Mouse (Mus musculus) lung, embryonic 14.5 days (tissue): ENCODE measurements around the gene Zfp184. TPM values are rescaled to one million over a fixed set of nuclear protein-coding genes. Genes with fewer than 3 reads are reported as not detected.

Source experiments
- ATAC-seq: fragments of 200-750 bp; cut with Nextera tagmentation; 2 replicates; pipeline ENCODE4 v1.8.0; 2017; ENCODE audit warnings: mild to moderate bottlenecking, moderate TSS enrichment, moderate library complexity; ENCODE audit not compliant: insufficient read depth
- DNase-seq: peaks from one replicate; pipeline ENCODE4 v3.0.0-alpha.2; 2015
- H3K27ac ChIP-seq: fragments of 300-500 bp; sonication (generic); 2 replicates; pipeline ENCODE4 v1.5.1; 2014; ENCODE audit warnings: low read depth, mild to moderate bottlenecking, moderate library complexity
- H3K27me3 ChIP-seq: fragments of 300-500 bp; sonication (generic); 2 replicates; pipeline ENCODE4 v1.6.1; 2014; ENCODE audit warnings: low read length, control low read depth; ENCODE audit not compliant: insufficient read depth
- H3K36me3 ChIP-seq: fragments of 300-500 bp; sonication (generic); 2 replicates; pipeline ENCODE4 v1.6.1; 2014; ENCODE audit warnings: control low read depth; ENCODE audit not compliant: insufficient read depth
- H3K4me1 ChIP-seq: fragments of 300-500 bp; sonication (generic); 2 replicates; pipeline ENCODE4 v1.6.1; 2014; ENCODE audit warnings: antibody characterized with exemption, control low read depth; ENCODE audit not compliant: insufficient read depth
- H3K4me2 ChIP-seq: fragments of 300-500 bp; sonication (generic); 2 replicates; pipeline ENCODE4 v1.6.1; 2014; ENCODE audit warnings: mild to moderate bottlenecking
- H3K4me3 ChIP-seq: fragments of 300-500 bp; sonication (generic); 2 replicates; pipeline ENCODE4 v1.5.1; 2014; ENCODE audit warnings: low read depth, low read length
- H3K9ac ChIP-seq: fragments of 300-500 bp; sonication (generic); 2 replicates; pipeline ENCODE4 v1.6.1; 2014
- H3K9me3 ChIP-seq: fragments of 300-500 bp; sonication (generic); 2 replicates; pipeline ENCODE4 v1.6.1; 2016; ENCODE audit warnings: low read depth, low read length, control low read depth
- CTCF ChIP-seq: IDR thresholded peaks from 2 replicates; pipeline ENCODE4 v1.5.1; 2016; ENCODE audit warnings: antibody characterized with exemption, low read depth
- WGBS: fragments of 180-500 bp; shearing (Covaris S2); extraction: QIAGEN DNeasy Blood & Tissue Kit; methylation state at CpG from one replicate; pipeline ENCODE4 v1.1.7; 2014; 5-methylcytosine and 5-hydroxymethylcytosine counted together
- polyA plus RNA-seq: library from polyadenylated mRNA; unstranded; fragments of >200 nt; fragmentation: Nextera tagmentation; extraction: Ambion mirVana; gene quantifications from 2 replicates; pipeline ENCODE4 v1.2.1, GENCODE M21; 2014

Gene Zfp184
- polyA plus RNA-seq, 1 experiment from 2014 or later, result 16.0 TPM

DNA sequence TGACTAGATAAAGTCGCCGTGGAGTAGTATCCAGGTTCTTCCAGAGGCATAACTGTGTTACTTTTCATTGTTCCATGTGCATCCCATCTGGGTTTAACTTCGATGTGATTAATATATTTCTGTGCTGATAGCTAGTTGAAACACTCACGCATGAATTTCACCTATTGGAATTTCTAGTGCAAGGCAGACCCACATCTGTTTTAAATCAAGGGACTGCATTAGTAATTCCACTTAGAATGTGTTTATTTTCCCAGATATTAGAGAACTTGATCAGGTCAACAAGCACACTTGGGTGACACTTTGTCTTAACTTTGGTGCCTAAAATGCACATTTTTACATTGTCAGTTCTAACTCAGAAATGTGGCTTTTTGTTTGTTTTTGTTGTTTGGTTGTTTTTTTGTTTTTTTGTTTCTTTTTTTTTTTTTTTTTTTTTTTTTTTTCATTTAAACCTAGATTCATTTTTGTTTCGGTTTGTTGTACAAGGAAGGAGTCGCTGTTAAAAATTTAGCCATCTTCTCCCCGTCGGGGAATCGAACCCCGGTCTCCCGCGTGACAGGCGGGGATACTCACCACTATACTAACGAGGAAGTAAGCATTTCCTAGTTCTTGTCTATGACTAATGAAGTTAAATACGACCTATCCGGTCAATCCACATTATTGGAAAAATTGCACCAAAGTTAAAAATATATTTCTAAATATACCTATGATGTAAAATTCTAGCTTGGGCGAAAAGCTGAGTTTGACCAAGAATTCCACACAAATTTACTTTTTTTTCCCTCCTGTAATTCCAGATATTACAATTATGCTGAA, 9.7 kb upstream of the Zfp184 start:
- no peaks in the 10 kb centered on the region for H3K27me3 ChIP-seq
- ATAC-seq (0 out of 2 replicates have a peak, but pooled peaks have one; percentile 35), DNase-seq (peak; percentile 91)
- H3K9ac ChIP-seq, result no peak overlapping the region
- H3K36me3 ChIP-seq, result no peaks in the 10 kb centered on the region
- no peak overlapping the region for H3K27ac ChIP-seq
- H3K4me1 ChIP-seq, result peaks cover 2% of the 10 kb centered on the region; the same call in 1 of the 2 replicates
- H3K4me3 ChIP-seq, result peak overlapping the region; percentile 17
- 10% methylated on average over 17 of the region's 17 CpGs for WGBS
- no peaks in the 10 kb centered on the region for H3K9me3 ChIP-seq
- peak overlapping the region; percentile 54 for H3K4me2 ChIP-seq
- no peak for TF ChIP-seq CTCF

DNA sequence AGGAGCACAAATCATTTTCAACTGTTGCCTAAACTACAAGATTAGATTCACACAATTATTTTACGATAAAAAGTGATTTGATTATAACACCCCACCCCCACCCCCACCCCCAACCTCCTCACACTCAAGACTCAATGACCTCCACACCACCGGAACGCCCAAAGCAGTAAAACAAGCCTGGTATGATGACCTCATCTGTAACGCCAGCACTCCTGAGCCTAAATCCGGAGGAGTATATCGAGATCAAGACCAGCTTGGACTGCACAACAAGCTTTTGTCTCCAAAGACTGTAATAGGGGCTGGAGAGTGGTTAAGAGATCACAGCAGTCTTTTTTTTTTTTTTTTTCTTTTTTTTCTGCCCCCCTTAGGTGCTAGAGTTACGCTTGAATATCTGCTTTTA, 9.1 kb upstream of the Zfp184 start:
- DNase-seq (peak; percentile 64), ATAC-seq (no peak)
- no peak for TF ChIP-seq CTCF
- Histone ChIP-seq H3K4me2 (peak overlapping the region; percentile 52), H3K9me3 (no peaks in the 10 kb centered on the region), H3K4me3 (peak overlapping the region; percentile 17), H3K27me3 (no peaks in the 10 kb centered on the region), H3K9ac (peak overlapping the region; percentile 4; the same call in 1 of the 2 replicates), H3K4me1 (peaks cover 2% of the 10 kb centered on the region; the same call in 1 of the 2 replicates), H3K36me3 (no peaks in the 10 kb centered on the region), H3K27ac (no peak overlapping the region)
- WGBS, result 5% methylated on average over 7 of the region's 7 CpGs

DNA sequence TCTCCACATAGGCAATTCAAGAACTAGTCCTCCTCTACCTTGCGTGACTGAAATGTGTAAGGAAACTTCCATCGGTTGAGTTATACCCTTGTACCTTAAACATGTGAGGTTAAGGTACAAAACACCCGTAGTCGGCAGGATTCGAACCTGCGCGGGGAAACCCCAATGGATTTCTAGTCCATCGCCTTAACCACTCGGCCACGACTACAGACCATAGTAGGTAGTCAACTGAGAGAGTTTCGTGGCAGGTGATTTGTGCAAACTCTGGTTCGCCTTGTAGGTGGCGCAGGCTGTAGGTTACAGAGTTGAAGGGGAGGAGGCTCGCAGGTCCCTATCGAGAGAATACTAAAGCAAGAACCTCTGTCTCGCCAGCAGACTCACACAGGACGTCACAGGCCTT, 7.9 kb upstream of the Zfp184 start:
- no peak overlapping the region for H3K27ac ChIP-seq
- peak overlapping the region; percentile 25 for H3K4me3 ChIP-seq
- ATAC-seq, result peak; percentile 18
- no peaks in the 10 kb centered on the region for H3K9me3 ChIP-seq
- DNase-seq, result peak; percentile 80
- no peak for TF ChIP-seq CTCF
- H3K4me2 ChIP-seq, result peak overlapping the region; percentile 52
- H3K4me1 ChIP-seq, result peaks cover 2% of the 10 kb centered on the region; the same call in 1 of the 2 replicates
- no peaks in the 10 kb centered on the region for H3K27me3 ChIP-seq
- 3% methylated on average over 17 of the region's 17 CpGs for WGBS
- H3K9ac ChIP-seq, result no peak overlapping the region
- no peaks in the 10 kb centered on the region for H3K36me3 ChIP-seq

DNA sequence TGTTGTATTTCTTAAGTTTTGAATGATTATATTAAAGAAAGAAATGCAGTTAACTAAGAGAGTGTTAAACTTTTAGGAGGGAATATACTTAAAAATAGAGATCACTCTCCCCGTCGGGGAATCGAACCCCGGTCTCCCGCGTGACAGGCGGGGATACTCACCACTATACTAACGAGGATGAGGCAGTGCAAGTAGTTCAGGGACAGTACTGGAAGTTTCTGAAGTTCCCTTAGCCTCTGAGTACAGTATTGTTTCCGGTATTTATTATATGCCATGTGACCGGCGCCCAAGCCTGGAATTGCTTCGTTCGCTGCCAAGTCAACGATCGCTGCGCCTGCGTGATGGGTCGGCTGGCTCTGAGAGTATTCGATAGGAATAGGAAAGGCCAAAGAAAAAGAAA, 4.7 kb upstream of the Zfp184 start:
- no peaks in the 10 kb centered on the region for H3K9me3 ChIP-seq
- peak overlapping the region; percentile 65 for H3K4me2 ChIP-seq
- TF ChIP-seq CTCF, result no peak
- peak overlapping the region; percentile 46 for H3K4me3 ChIP-seq
- WGBS, result under 1% methylated on average over 19 of the region's 19 CpGs
- H3K36me3 ChIP-seq, result no peaks in the 10 kb centered on the region
- 0 out of 2 replicates have a peak, but pooled peaks cover 2% of the 10 kb centered on the region for H3K4me1 ChIP-seq
- ATAC-seq, result peak; percentile 85
- DNase-seq, result peak; percentile 99
- no peaks in the 10 kb centered on the region for H3K27me3 ChIP-seq
- H3K27ac ChIP-seq, result peak overlapping the region; percentile 43
- peak overlapping the region; percentile 40; the same call in 1 of the 2 replicates for H3K9ac ChIP-seq

DNA sequence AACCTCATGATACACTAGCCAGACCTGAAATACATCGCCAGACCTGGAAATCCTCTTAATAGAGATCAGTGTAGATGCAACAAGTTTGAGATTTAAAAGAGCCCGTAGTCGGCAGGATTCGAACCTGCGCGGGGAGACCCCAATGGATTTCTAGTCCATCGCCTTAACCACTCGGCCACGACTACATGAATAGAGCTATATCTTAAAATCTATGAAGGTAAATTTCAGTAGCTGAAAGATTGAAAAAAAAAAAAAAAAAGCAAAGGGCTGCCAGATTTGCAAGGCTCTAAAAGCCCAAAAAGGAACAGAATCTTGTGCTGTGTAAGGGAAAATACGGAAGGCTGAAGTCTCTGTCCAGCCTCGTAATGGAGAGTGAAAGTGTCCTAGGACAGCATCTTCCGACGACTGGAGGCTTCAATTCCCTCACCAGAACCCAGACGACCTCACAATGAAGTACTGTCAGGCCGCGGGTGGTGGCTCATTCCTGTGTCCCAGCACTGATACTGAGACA, 4.0 kb upstream of the Zfp184 start:
- peak overlapping the region; percentile 43 for H3K9ac ChIP-seq
- no peak for TF ChIP-seq CTCF
- peak overlapping the region; percentile 61 for H3K27ac ChIP-seq
- H3K27me3 ChIP-seq, result no peaks in the 10 kb centered on the region
- H3K4me2 ChIP-seq, result peak overlapping the region; percentile 65
- peak; percentile 66 for ATAC-seq
- H3K4me3 ChIP-seq, result peak overlapping the region; percentile 46
- DNase-seq, result peak; percentile 90
- no peaks in the 10 kb centered on the region for H3K36me3 ChIP-seq
- H3K9me3 ChIP-seq, result no peaks in the 10 kb centered on the region
- 0 out of 2 replicates have a peak, but pooled peaks cover 2% of the 10 kb centered on the region for H3K4me1 ChIP-seq
- under 1% methylated on average over 16 of the region's 16 CpGs for WGBS

DNA sequence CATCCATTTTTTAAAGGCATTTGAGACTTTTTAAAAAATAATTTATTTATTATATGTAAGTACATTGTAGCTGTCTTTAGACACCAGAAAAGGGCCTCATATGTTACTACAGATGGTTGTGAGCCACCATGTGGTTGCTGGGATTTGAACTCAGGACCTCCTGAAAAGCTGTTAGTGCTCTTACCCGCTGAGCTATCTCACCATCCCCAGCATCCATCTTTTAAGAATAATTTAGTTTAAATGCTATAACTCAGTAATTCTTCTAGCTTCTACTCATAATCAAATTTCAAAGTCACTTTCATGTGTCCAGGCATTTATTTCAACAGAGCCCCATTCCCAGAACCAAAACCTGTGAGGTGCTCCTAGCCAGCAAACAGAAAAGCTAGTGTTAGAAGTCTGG, 1.2 kb upstream of the Zfp184 start:
- peaks cover 9% of the 10 kb centered on the region; the same call in 1 of the 2 replicates for H3K36me3 ChIP-seq
- TF ChIP-seq CTCF, result no peak
- H3K4me3 ChIP-seq, result no peak overlapping the region
- H3K4me1 ChIP-seq, result no peaks in the 10 kb centered on the region
- no peak overlapping the region for H3K27ac ChIP-seq
- no peaks in the 10 kb centered on the region for H3K9me3 ChIP-seq
- H3K27me3 ChIP-seq, result no peaks in the 10 kb centered on the region
- no peak for ATAC-seq
- DNase-seq, result no peak
- WGBS, result 79% methylated on average over 1 of the region's 1 CpGs
- no peak overlapping the region for H3K9ac ChIP-seq
- no peak overlapping the region for H3K4me2 ChIP-seq

DNA sequence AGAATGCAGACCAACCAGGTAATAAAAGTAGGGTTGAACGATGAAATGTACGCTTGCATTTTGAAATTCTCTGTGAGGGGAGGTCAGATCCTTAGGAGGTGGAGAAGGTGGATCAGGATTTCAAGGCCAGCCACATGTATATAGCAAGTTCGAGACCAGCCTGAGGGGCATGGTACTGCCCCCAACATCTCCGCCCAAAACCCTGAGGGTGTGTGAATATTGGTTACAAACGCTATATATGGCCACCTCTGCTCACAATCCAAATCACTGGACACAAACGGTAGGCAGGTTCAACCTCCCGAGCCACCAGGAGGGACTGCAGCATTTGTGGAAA, 335 bp upstream of the Zfp184 start:
- ATAC-seq (no peak; the same call in none of the 2 replicates), DNase-seq (no peak)
- Histone ChIP-seq H3K4me1 (no peaks in the 10 kb centered on the region), H3K9me3 (no peaks in the 10 kb centered on the region), H3K9ac (peak overlapping the region; percentile 85), H3K27ac (no peak overlapping the region), H3K36me3 (peaks cover 18% of the 10 kb centered on the region), H3K27me3 (no peaks in the 10 kb centered on the region), H3K4me3 (peak overlapping the region; percentile 78), H3K4me2 (peak overlapping the region; percentile 67)
- TF ChIP-seq CTCF, result no peak
- WGBS, result 1% methylated on average over 7 of the region's 7 CpGs
